ENCODE assay signal across 29 mouse cellular contexts in genomic region chr9:123489073-123489472, GRCm38 (mm10). TPM values are rescaled to one million over a fixed set of nuclear protein-coding genes. Genes with fewer than 3 reads are reported as not detected.
DNase-seq lines count a peak whose midpoint lies in the region; ATAC-seq and TF ChIP-seq lines count a peak whose summit lies in the region.
"Had no signal": no experiment of that assay in that cellular context is flagged by ENCODE, and none has a peak within 500 bp of the region (broad histone marks: within the 10 kb centered on the region; RNA-seq: fewer than 3 reads in every experiment).

No protein-coding gene starts in this region.

- DNase-seq in heart, adult 18-20 months = peak; percentile 62 to 69
- no peak for DNase-seq in heart, postnatal 4 days
- no peak for DNase-seq in limb, embryonic 10.5 days (ENCODE audit: low spot score)
- DNase-seq: adrenal gland, postnatal 14 days; cerebellum, adult 11 months; cerebellum, adult 9-10 months; cerebellum, postnatal 36 days; embryo, embryonic 11 days; gastrocnemius, postnatal 10 days; kidney, adult 11 months; liver, postnatal 0 days; thymus, adult 2 months; thymus, postnatal 36 days had no signal

- no peak overlapping the region for H3K4me2 ChIP-seq in heart, embryonic 12.5 days
- no peak overlapping the region for H3K4me2 ChIP-seq in heart, embryonic 16.5 days (ENCODE audit: low read depth, low read length)
- no peak overlapping the region for H3K4me2 ChIP-seq in limb, embryonic 15.5 days
- H3K4me2 ChIP-seq: embryonic facial prominence, embryonic 13.5 days; hindbrain, embryonic 15.5 days; kidney, embryonic 15.5 days; limb, embryonic 13.5 days; liver, embryonic 12.5 days; midbrain, embryonic 13.5 days had no signal

- H3K4me3 ChIP-seq in heart, embryonic 12.5 days = no peak overlapping the region
- no peak overlapping the region for H3K4me3 ChIP-seq in heart, embryonic 16.5 days (ENCODE audit: low read length)
- H3K4me3 ChIP-seq in limb, embryonic 15.5 days = no peak overlapping the region
- H3K4me3 ChIP-seq in limb, embryonic 10.5 days = no peak overlapping the region
- no peak overlapping the region for H3K4me3 ChIP-seq in small intestine, adult 2 months (ENCODE audit: low read depth, low read length)
- H3K4me3 ChIP-seq: embryonic facial prominence, embryonic 13.5 days; erythroblast, embryonic 14.5 days; hindbrain, embryonic 10.5 days; hindbrain, embryonic 15.5 days; kidney, embryonic 15.5 days; limb, embryonic 13.5 days; liver, embryonic 12.5 days; midbrain, embryonic 13.5 days had no signal

- H3K4me1 ChIP-seq in heart, embryonic 12.5 days (replicated peaks) = peaks cover 73% of the 10 kb centered on the region
- peaks cover 83% of the 10 kb centered on the region for H3K4me1 ChIP-seq in heart, embryonic 16.5 days (ENCODE audit: control insufficient read depth, insufficient read depth, low read length)
- H3K4me1 ChIP-seq in limb, embryonic 15.5 days = peaks cover 48% of the 10 kb centered on the region
- peaks cover 20% of the 10 kb centered on the region for H3K4me1 ChIP-seq in limb, embryonic 10.5 days
- H3K4me1 ChIP-seq in small intestine, adult 2 months (ENCODE audit: control insufficient read depth, insufficient read depth, insufficient read length, low read length) = peaks cover 48% of the 10 kb centered on the region

- 47% methylated on average over 2 of the region's 2 CpGs for WGBS in heart, embryonic 12.5 days
- WGBS in heart, embryonic 16.5 days = 41% methylated on average over 2 of the region's 2 CpGs
- 64% methylated on average over 2 of the region's 2 CpGs for WGBS in limb, embryonic 15.5 days
- 89% methylated on average over 2 of the region's 2 CpGs for WGBS in limb, embryonic 10.5 days
- 75% methylated on average over 2 of the region's 2 CpGs for WGBS in small intestine, adult 2 months

- no peaks in the 10 kb centered on the region for H3K27me3 ChIP-seq in heart, embryonic 12.5 days (replicated peaks)
- H3K27me3 ChIP-seq in heart, embryonic 16.5 days (ENCODE audit: control insufficient read depth, insufficient read depth, low read length) = no peaks in the 10 kb centered on the region
- no peaks in the 10 kb centered on the region for H3K27me3 ChIP-seq in limb, embryonic 15.5 days
- no peaks in the 10 kb centered on the region for H3K27me3 ChIP-seq in limb, embryonic 10.5 days (ENCODE audit: low read depth, poor library complexity, severe bottlenecking)
- no peaks in the 10 kb centered on the region for H3K27me3 ChIP-seq in small intestine, adult 2 months (ENCODE audit: control insufficient read depth, insufficient read depth, low read length)
- H3K27me3 ChIP-seq: embryonic facial prominence, embryonic 13.5 days; hindbrain, embryonic 15.5 days; kidney, embryonic 15.5 days; limb, embryonic 13.5 days; liver, embryonic 12.5 days; midbrain, embryonic 13.5 days had no signal

- H3K9me3 ChIP-seq in heart, embryonic 12.5 days (replicated peaks) = no peaks in the 10 kb centered on the region
- no peaks in the 10 kb centered on the region for H3K9me3 ChIP-seq in heart, embryonic 16.5 days (replicated peaks; ENCODE audit: control insufficient read depth, low read length)
- H3K9me3 ChIP-seq in limb, embryonic 15.5 days = no peaks in the 10 kb centered on the region
- no peaks in the 10 kb centered on the region for H3K9me3 ChIP-seq in limb, embryonic 10.5 days (replicated peaks)
- H3K9me3 ChIP-seq: embryonic facial prominence, embryonic 13.5 days; hindbrain, embryonic 10.5 days; hindbrain, embryonic 15.5 days; kidney, embryonic 15.5 days; limb, embryonic 13.5 days; liver, embryonic 12.5 days; midbrain, embryonic 13.5 days had no signal

- no peak overlapping the region for H3K9ac ChIP-seq in heart, embryonic 12.5 days
- no peak overlapping the region for H3K9ac ChIP-seq in heart, embryonic 16.5 days (ENCODE audit: low read length)
- H3K9ac ChIP-seq in limb, embryonic 15.5 days = no peak overlapping the region
- H3K9ac ChIP-seq: embryonic facial prominence, embryonic 13.5 days; hindbrain, embryonic 15.5 days; kidney, embryonic 15.5 days; limb, embryonic 13.5 days; liver, embryonic 12.5 days; liver, postnatal 0 days; midbrain, embryonic 13.5 days had no signal

- no peak overlapping the region for H3K27ac ChIP-seq in heart, embryonic 12.5 days (ENCODE audit: poor library complexity, severe bottlenecking)
- peak overlapping the region; percentile 88 for H3K27ac ChIP-seq in heart, embryonic 16.5 days (ENCODE audit: low read length)
- peak overlapping the region; percentile 59 for H3K27ac ChIP-seq in limb, embryonic 15.5 days
- H3K27ac ChIP-seq in limb, embryonic 10.5 days = no peak overlapping the region
- 0 out of 2 replicates have a peak overlapping the region, but pooled peaks have one; percentile 21 for H3K27ac ChIP-seq in small intestine, adult 2 months (ENCODE audit: insufficient read depth, low read depth, low read length)
- H3K27ac ChIP-seq: embryonic facial prominence, embryonic 13.5 days; hindbrain, embryonic 10.5 days; hindbrain, embryonic 15.5 days; liver, embryonic 12.5 days; macrophage; midbrain, embryonic 13.5 days had no signal

- no peak for TF ChIP-seq POLR2A in small intestine, adult 2 months (IDR thresholded peaks at IDR 0.05; ENCODE audit: low read depth, low read length)

- H3K36me3 ChIP-seq in heart, embryonic 12.5 days = peaks cover 27% of the 10 kb centered on the region
- H3K36me3 ChIP-seq in heart, embryonic 16.5 days (ENCODE audit: control insufficient read depth, insufficient read depth) = peaks cover 6% of the 10 kb centered on the region; the same call in 1 of the 2 replicates
- H3K36me3 ChIP-seq in limb, embryonic 15.5 days = peaks cover 18% of the 10 kb centered on the region; the same call in 1 of the 2 replicates
- peaks cover 57% of the 10 kb centered on the region for H3K36me3 ChIP-seq in limb, embryonic 10.5 days
- H3K36me3 ChIP-seq in small intestine, adult 2 months (ENCODE audit: control insufficient read depth, insufficient read depth, low read length) = peaks cover 19% of the 10 kb centered on the region
- H3K36me3 ChIP-seq: hindbrain, embryonic 15.5 days; midbrain, embryonic 13.5 days had no signal

- TF ChIP-seq CTCF in small intestine, adult 2 months (IDR thresholded peaks at IDR 0.05; ENCODE audit: extremely low read depth, insufficient read length, insufficient replicate concordance, low read depth, low read length) = no peak

- ATAC-seq in heart, embryonic 12.5 days (ENCODE audit: insufficient number of reproducible peaks, low FRiP score) = no peak
- ATAC-seq in heart, embryonic 16.5 days (replicated peaks; ENCODE audit: extremely low read depth, insufficient read depth, low FRiP score) = no peak
- no peak for ATAC-seq in limb, embryonic 15.5 days (ENCODE audit: insufficient number of reproducible peaks, low FRiP score, low TSS enrichment, low read depth)
- ATAC-seq: CD4-positive, CD25-positive, alpha-beta regulatory T cell, adult 4 months; forebrain, embryonic 16.5 days; inflammation-experienced regulatory T-cells, adult 6 months; liver, embryonic 12.5 days; liver, postnatal 0 days; midbrain, embryonic 13.5 days had no signal

RNA-seq across cellular contexts. Expression of gene Limd1, which starts 10.6 kb away (rescaled TPM):
- 10 to 100 TPM; 32.8 to 37.1 TPM for total RNA-seq in heart, adult 18-20 months (2021)
- polyA plus RNA-seq in heart, embryonic 12.5 days (2016; fragmentation: Nextera tagmentation; extraction: Ambion mirVana) = 37.8 and 40.8 TPM in 2 replicates
- polyA plus RNA-seq in heart, embryonic 16.5 days (2015; fragmentation: Nextera tagmentation; extraction: Ambion mirVana) = 56.6 and 62.4 TPM in 2 replicates
- 10 to 100 TPM; 49.1 to 53.5 TPM for total RNA-seq in heart, postnatal 4 days (2021)
- polyA plus RNA-seq in limb, embryonic 15.5 days (2015; fragmentation: Nextera tagmentation; extraction: Ambion mirVana) = 53.3 and 53.7 TPM in 2 replicates
- polyA plus RNA-seq in limb, embryonic 10.5 days (2016; fragmentation: Nextera tagmentation; extraction: Ambion mirVana) = 55.2 and 55.8 TPM in 2 replicates
- 16.7 and 54.0 TPM in 2 replicates for polyA plus RNA-seq in small intestine, adult 2 months (2012; rRNA removed)

RNA-seq across cellular contexts. Expression of gene Sacm1l, which starts 40.5 kb away (rescaled TPM):
- total RNA-seq in heart, adult 18-20 months (2021) = 10 to 100 TPM; 35.2 to 35.4 TPM
- 48.2 and 54.3 TPM in 2 replicates for polyA plus RNA-seq in heart, embryonic 12.5 days (2016; fragmentation: Nextera tagmentation; extraction: Ambion mirVana)
- polyA plus RNA-seq in heart, embryonic 16.5 days (2015; fragmentation: Nextera tagmentation; extraction: Ambion mirVana) = 48.0 and 51.6 TPM in 2 replicates
- 10 to 100 TPM; 44.6 to 47.0 TPM for total RNA-seq in heart, postnatal 4 days (2021)
- 51.9 and 55.8 TPM in 2 replicates for polyA plus RNA-seq in limb, embryonic 15.5 days (2015; fragmentation: Nextera tagmentation; extraction: Ambion mirVana)
- 39.9 and 45.3 TPM in 2 replicates for polyA plus RNA-seq in limb, embryonic 10.5 days (2016; fragmentation: Nextera tagmentation; extraction: Ambion mirVana)
- polyA plus RNA-seq in small intestine, adult 2 months (2012; rRNA removed) = 1.6 and 3.2 TPM in 2 replicates

Comparison
In these comparisons a context has a peak if more than half of its experiments do, and no peak if none do; other contexts are left out.
1. DNase-seq: peak in heart, adult 18-20 months (2 of 2); none in heart, postnatal 4 days (single experiment) and limb, embryonic 10.5 days (single experiment).
2. H3K27ac ChIP-seq: peak in heart, embryonic 16.5 days (single experiment), limb, embryonic 15.5 days (single experiment) and small intestine, adult 2 months (single experiment); none in heart, embryonic 12.5 days (single experiment) and limb, embryonic 10.5 days (single experiment).